Mouse (Mus musculus): ENCODE measurements around the gene Gm20721. TPM values are rescaled to one million over a fixed set of nuclear protein-coding genes. Genes with fewer than 3 reads are reported as not detected.

Gene Gm20721
- total and polyA plus RNA-seq, 2 experiments from 2014 or later: 10.5 TPM; not detected in 1

DNA sequence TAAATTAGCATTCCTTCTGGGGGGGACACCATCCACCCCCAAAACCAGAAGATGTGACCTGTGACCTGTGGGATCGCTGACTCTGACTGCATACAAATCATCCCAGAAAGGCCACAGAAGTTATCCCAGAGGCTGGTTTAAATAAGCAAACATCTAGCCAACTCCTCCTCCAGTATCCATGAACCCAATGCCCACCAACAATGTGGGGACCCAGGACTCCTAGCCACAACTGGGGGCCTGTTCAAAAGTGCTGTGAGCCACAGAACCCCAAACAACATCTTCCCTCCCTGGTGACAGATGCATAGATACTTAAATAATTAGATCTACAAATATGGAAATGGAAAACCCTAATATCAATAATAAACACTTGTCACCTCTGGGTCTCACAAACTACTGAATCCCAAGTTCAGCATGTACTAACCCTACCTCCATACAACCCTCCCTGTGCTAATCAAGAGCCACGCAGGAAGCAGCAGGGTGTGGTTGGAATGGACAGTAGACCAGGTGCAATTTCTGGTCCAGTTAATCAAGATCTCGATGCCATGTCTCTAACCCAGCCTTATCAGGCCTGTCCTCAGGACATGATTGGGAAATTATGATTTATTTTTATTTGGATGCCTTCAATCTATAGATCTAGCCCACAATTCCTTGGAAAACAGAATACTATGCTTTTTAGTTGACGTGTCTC, 5.5 kb downstream of the Gm20721 start:
- Histone ChIP-seq H3K27ac (ENCODE audit: low read depth, low read length) (no peak overlapping the region), H3K4me3 (ENCODE audit: low read depth, low read length) (no peak overlapping the region), H3K4me2 (ENCODE audit: low read depth) (no peak overlapping the region), H3K27me3 (ENCODE audit: insufficient read depth, low read length) (no peaks in the 10 kb centered on the region), H3K9me3 (ENCODE audit: low read length) (no peaks in the 10 kb centered on the region), H3K4me1 (ENCODE audit: insufficient read depth) (0 out of 2 replicates have a peak, but pooled peaks cover 5% of the 10 kb centered on the region), H3K9ac (no peak overlapping the region), H3K36me3 (ENCODE audit: insufficient read depth) (peaks cover 15% of the 10 kb centered on the region)
- DNase-seq (no peak), ATAC-seq (no peak)
- WGBS: 90% methylated on average over 4 of the region's 4 CpGs
- TF ChIP-seq CTCF (IDR thresholded peaks at IDR 0.05; ENCODE audit: low read depth): no peak

DNA sequence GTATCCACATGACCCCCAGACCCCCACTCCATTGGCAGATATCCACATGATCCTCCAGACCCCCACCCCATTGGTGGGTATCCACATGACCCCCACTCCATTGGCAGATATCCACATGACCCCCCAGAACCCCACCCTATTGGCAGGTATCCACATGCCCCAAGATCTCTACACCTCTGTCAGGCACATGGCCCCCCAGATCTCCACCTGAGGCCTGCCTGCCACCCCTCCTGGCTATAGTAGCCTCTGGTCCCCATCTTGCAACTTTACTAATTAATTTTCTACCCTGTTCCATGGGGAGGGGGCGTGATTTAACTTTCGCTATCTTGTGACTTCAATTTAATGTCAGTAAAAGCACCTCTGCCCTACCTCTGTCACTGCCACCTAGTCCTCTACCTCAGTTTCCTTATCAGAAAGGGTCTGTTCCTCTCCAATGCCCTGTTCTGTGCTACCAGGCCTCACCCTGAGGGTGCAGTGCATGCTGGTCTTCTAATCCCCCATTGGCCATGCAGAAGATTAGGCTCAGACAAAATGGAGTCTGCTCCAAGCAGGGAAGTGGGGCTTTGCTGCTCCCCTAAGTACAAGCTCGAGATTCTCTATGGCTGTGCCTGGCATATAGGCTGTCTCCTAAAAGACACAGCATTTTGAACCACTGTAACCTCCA, 6.2 kb downstream of the Gm20721 start:
- no peaks in the 10 kb centered on the region for H3K9me3 ChIP-seq (ENCODE audit: low read length)
- H3K27ac ChIP-seq (ENCODE audit: low read depth, low read length): no peak overlapping the region
- ATAC-seq (no peak), DNase-seq (no peak)
- no peak for TF ChIP-seq CTCF (IDR thresholded peaks at IDR 0.05; ENCODE audit: low read depth)
- no peak overlapping the region for H3K4me3 ChIP-seq (ENCODE audit: low read depth, low read length)
- WGBS: 92% methylated on average over 3 of the region's 3 CpGs
- no peak overlapping the region for H3K9ac ChIP-seq
- H3K4me2 ChIP-seq (ENCODE audit: low read depth): no peak overlapping the region
- 0 out of 2 replicates have a peak, but pooled peaks cover 5% of the 10 kb centered on the region for H3K4me1 ChIP-seq (ENCODE audit: insufficient read depth)
- no peaks in the 10 kb centered on the region for H3K27me3 ChIP-seq (ENCODE audit: insufficient read depth, low read length)
- peaks cover 8% of the 10 kb centered on the region for H3K36me3 ChIP-seq (ENCODE audit: insufficient read depth)

DNA sequence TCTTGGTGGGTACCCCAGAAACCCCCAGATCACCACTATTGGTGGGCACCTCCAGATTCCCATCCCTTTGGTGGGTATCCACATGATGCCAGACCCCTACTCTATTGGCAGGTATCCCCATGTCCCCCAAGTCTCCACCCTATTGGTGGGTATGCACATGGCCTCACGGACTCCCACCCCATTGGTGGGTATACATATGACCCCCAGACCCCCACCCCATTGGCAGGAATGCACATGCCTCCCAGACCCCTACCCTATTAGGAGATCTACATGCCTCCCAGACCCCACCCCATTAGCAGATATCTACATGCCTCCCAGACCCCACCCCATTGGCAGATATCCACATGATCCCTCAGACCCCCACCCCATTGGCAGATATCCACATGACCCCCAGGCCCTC, 6.8 kb downstream of the Gm20721 start:
- Histone ChIP-seq H3K27me3 (ENCODE audit: insufficient read depth, low read length) (no peaks in the 10 kb centered on the region), H3K9ac (no peak overlapping the region), H3K4me2 (ENCODE audit: low read depth) (no peak overlapping the region), H3K9me3 (ENCODE audit: low read length) (no peaks in the 10 kb centered on the region), H3K36me3 (ENCODE audit: insufficient read depth) (peaks cover 2% of the 10 kb centered on the region; the same call in 1 of the 2 replicates), H3K4me3 (ENCODE audit: low read depth, low read length) (no peak overlapping the region), H3K4me1 (ENCODE audit: insufficient read depth) (0 out of 2 replicates have a peak, but pooled peaks cover 5% of the 10 kb centered on the region), H3K27ac (ENCODE audit: low read depth, low read length) (no peak overlapping the region)
- DNase-seq (no peak), ATAC-seq (no peak)
- TF ChIP-seq CTCF (IDR thresholded peaks at IDR 0.05; ENCODE audit: low read depth): no peak
- 94% methylated on average over 1 of the region's 1 CpGs for WGBS

DNA sequence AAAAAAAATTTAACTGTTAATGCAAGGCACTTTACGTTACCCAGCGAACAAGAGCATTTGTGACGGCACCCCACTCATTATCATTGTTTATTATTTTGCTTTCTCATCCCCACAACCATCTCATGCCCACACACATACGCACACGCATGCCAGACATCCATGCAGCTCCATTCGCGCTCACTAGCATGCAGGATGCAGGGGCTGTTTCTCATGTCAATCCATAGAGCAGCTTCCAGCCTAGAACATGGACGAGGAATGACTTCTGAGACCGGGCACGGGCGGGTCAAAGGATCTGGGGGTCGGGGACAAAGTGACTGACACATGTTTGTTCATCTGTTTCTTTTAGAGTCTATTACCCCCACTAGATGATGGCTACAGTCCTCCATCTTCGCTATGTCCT, 9.2 kb downstream of the Gm20721 start:
- DNase-seq (no peak), ATAC-seq (no peak)
- TF ChIP-seq CTCF (IDR thresholded peaks at IDR 0.05; ENCODE audit: low read depth): no peak
- no peaks in the 10 kb centered on the region for H3K9me3 ChIP-seq (ENCODE audit: low read length)
- no peak overlapping the region for H3K9ac ChIP-seq
- H3K4me3 ChIP-seq (ENCODE audit: low read depth, low read length): no peak overlapping the region
- no peaks in the 10 kb centered on the region for H3K27me3 ChIP-seq (ENCODE audit: insufficient read depth, low read length)
- H3K27ac ChIP-seq (ENCODE audit: low read depth, low read length): no peak overlapping the region
- H3K36me3 ChIP-seq (ENCODE audit: insufficient read depth): no peaks in the 10 kb centered on the region
- peaks cover 15% of the 10 kb centered on the region; the same call in 1 of the 2 replicates for H3K4me1 ChIP-seq (ENCODE audit: insufficient read depth)
- no peak overlapping the region for H3K4me2 ChIP-seq (ENCODE audit: low read depth)
- WGBS: 87% methylated on average over 13 of the region's 13 CpGs

DNA sequence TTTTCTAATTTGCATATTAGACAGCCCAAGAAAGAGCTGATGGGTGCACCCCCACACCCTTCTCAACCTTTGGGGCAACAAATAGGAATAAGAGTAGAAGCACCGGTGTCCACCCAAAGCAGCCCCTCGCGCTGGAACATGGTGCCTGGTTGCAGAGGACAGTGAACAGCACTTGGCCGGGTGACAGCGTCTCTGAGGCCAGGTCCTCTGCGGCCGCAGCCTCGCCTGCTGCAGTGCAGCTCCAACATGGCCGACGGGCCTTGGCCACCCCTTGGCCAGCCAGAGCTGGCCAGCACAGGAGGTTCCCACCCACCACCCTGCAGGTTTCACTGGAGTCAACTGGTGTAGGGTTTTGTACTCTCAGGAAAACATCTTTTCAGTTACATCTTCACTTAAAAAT, 12.1 kb downstream of the Gm20721 start:
- WGBS: 73% methylated on average over 10 of the region's 10 CpGs
- H3K36me3 ChIP-seq (ENCODE audit: insufficient read depth): no peaks in the 10 kb centered on the region
- no peaks in the 10 kb centered on the region for H3K9me3 ChIP-seq (ENCODE audit: low read length)
- H3K27me3 ChIP-seq (ENCODE audit: insufficient read depth, low read length): no peaks in the 10 kb centered on the region
- H3K9ac ChIP-seq: no peak overlapping the region
- H3K4me1 ChIP-seq (ENCODE audit: insufficient read depth): peaks cover 17% of the 10 kb centered on the region; the same call in 1 of the 2 replicates
- no peak overlapping the region for H3K4me3 ChIP-seq (ENCODE audit: low read depth, low read length)
- no peak for DNase-seq
- H3K27ac ChIP-seq (ENCODE audit: low read depth, low read length): no peak overlapping the region
- H3K4me2 ChIP-seq (ENCODE audit: low read depth): no peak overlapping the region
- no peak for ATAC-seq
- no peak for TF ChIP-seq CTCF (IDR thresholded peaks at IDR 0.05; ENCODE audit: low read depth)

DNA sequence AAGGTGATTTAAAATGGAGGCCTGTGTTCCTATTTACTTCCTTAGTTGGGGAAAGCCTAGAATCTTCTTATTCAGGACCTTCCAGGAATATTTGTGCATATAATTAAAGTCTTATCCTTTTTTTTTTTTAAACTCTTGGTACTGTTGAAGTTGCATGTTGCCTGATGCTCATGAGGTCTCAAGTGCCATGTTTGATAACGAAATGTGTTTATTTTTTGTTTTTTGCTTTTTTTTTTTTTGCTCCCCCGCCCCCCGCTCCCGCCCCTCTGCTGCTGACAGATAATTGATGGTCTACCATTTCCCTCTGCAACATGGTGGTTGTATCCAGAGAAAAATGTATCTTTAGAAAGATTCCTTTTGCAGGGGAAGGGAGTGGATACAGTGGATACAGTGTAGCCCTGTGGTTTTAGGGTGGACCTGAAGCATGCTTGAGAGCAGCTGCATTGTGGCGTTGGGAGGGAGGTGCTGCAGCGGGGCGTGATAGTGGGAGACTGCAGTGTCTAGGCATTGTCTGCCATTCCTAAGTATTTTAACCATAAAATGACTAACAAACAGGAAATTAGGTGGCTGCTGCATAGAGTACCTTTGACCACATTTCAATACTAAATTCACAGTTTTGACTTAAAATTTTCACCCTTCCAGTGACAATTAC, 13.1 kb downstream of the Gm20721 start:
- Histone ChIP-seq H3K27me3 (ENCODE audit: insufficient read depth, low read length) (no peaks in the 10 kb centered on the region), H3K9ac (no peak overlapping the region), H3K4me2 (ENCODE audit: low read depth) (no peak overlapping the region), H3K27ac (ENCODE audit: low read depth, low read length) (no peak overlapping the region), H3K4me3 (ENCODE audit: low read depth, low read length) (no peak overlapping the region), H3K9me3 (ENCODE audit: low read length) (no peaks in the 10 kb centered on the region), H3K36me3 (ENCODE audit: insufficient read depth) (no peaks in the 10 kb centered on the region), H3K4me1 (ENCODE audit: insufficient read depth) (peaks cover 17% of the 10 kb centered on the region; the same call in 1 of the 2 replicates)
- DNase-seq: no peak
- WGBS: 45% methylated on average over 7 of the region's 7 CpGs
- no peak for ATAC-seq
- no peak for TF ChIP-seq CTCF (IDR thresholded peaks at IDR 0.05; ENCODE audit: low read depth)

Measured in forebrain, postnatal 0 days (tissue).